Mouse (Mus musculus) embryonic facial prominence, embryonic 11.5 days (tissue): ENCODE measurements around the gene Teddm2. TPM values are rescaled to one million over a fixed set of nuclear protein-coding genes. Genes with fewer than 3 reads are reported as not detected.

ENCODE experiments used
- ATAC-seq: fragments of 200-750 bp; cut with Nextera tagmentation; replicated peaks from 2 replicates; pipeline ENCODE4 v1.8.0; 2017; ENCODE audit warnings: low read depth; ENCODE audit not compliant: insufficient number of reproducible peaks, low FRiP score, low TSS enrichment
- DNase-seq: peaks from one replicate; pipeline ENCODE4 v3.0.0-alpha.2; 2015; ENCODE audit warnings: low spot score
- H3K27ac ChIP-seq: fragments of 300-500 bp; sonication (generic); replicated peaks from 2 replicates; pipeline ENCODE4 v1.5.1; 2014; ENCODE audit warnings: mild to moderate bottlenecking, low read depth, low read length, control low read depth
- H3K27me3 ChIP-seq: fragments of 300-500 bp; sonication (generic); 2 replicates; pipeline ENCODE4 v1.6.1; 2014; ENCODE audit warnings: mild to moderate bottlenecking, low read length, moderate library complexity, mixed read lengths; ENCODE audit not compliant: control insufficient read depth, insufficient read depth
- H3K36me3 ChIP-seq: fragments of 300-500 bp; sonication (generic); replicated peaks from 2 replicates; pipeline ENCODE4 v1.6.1; 2014; ENCODE audit warnings: low read depth, mild to moderate bottlenecking, low read length, moderate library complexity, mixed read lengths; ENCODE audit not compliant: control insufficient read depth, insufficient read depth
- H3K4me1 ChIP-seq: fragments of 300-500 bp; sonication (generic); 2 replicates; pipeline ENCODE4 v1.6.1; 2014; ENCODE audit warnings: low read length, mixed read lengths; ENCODE audit not compliant: control insufficient read depth, insufficient read depth
- H3K4me2 ChIP-seq: fragments of 300-500 bp; sonication (generic); 2 replicates; pipeline ENCODE4 v1.6.1; 2014; ENCODE audit warnings: low read depth, mild to moderate bottlenecking, control low read depth, low read length, moderate library complexity
- H3K4me3 ChIP-seq: fragments of 300-500 bp; sonication (generic); 2 replicates; pipeline ENCODE4 v1.5.1; 2014; ENCODE audit warnings: low read depth, low read length, control low read depth
- H3K9ac ChIP-seq: fragments of 300-500 bp; sonication (generic); replicated peaks from 2 replicates; pipeline ENCODE4 v1.6.1; 2014; ENCODE audit warnings: mild to moderate bottlenecking, control low read depth, low read length
- H3K9me3 ChIP-seq: fragments of 300-500 bp; sonication (generic); replicated peaks from 2 replicates; pipeline ENCODE4 v1.6.1; 2016; ENCODE audit warnings: mild to moderate bottlenecking, low read length, inconsistent platforms, mixed read lengths; ENCODE audit not compliant: control insufficient read depth
- WGBS: fragments of 180-500 bp; shearing (Covaris S2); extraction: QIAGEN DNeasy Blood & Tissue Kit; methylation state at CpG from one replicate; pipeline ENCODE4 v1.1.7; 2014; 5-methylcytosine and 5-hydroxymethylcytosine counted together
- polyA plus RNA-seq: library from polyadenylated mRNA; unstranded; fragments of >200 nt; fragmentation: Nextera tagmentation; extraction: Ambion mirVana; gene quantifications from 2 replicates; pipeline ENCODE4 v1.2.1, GENCODE M21; 2014

The Teddm2 gene
- polyA plus RNA-seq, 1 experiment from 2014 or later, result 0.45 TPM

DNA sequence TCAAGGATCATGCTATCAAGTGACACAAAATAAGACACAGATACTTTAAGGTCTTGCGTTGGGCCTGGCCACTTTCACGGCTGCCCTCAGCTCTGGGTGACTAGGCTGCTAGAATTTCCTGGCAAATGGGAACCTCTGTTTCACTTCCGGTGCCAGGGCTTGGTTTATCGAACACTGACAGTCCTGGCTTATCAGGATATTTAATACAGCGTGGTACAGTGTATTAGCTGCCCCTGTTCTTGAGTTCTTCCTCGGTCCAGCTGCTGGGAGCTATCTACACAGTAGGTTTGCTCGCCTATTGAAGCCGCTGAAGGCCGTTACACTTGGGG, 9.9 kb upstream of the Teddm2 start:
- H3K9ac ChIP-seq, result no peak overlapping the region
- no peaks in the 10 kb centered on the region for H3K4me1 ChIP-seq
- WGBS, result 91% methylated on average over 9 of the region's 9 CpGs
- H3K27me3 ChIP-seq, result no peaks in the 10 kb centered on the region
- no peak for ATAC-seq
- DNase-seq, result no peak
- no peak overlapping the region for H3K4me3 ChIP-seq
- H3K36me3 ChIP-seq, result peaks cover 3% of the 10 kb centered on the region
- H3K4me2 ChIP-seq, result no peak overlapping the region
- H3K27ac ChIP-seq, result no peak overlapping the region
- H3K9me3 ChIP-seq, result no peaks in the 10 kb centered on the region

DNA sequence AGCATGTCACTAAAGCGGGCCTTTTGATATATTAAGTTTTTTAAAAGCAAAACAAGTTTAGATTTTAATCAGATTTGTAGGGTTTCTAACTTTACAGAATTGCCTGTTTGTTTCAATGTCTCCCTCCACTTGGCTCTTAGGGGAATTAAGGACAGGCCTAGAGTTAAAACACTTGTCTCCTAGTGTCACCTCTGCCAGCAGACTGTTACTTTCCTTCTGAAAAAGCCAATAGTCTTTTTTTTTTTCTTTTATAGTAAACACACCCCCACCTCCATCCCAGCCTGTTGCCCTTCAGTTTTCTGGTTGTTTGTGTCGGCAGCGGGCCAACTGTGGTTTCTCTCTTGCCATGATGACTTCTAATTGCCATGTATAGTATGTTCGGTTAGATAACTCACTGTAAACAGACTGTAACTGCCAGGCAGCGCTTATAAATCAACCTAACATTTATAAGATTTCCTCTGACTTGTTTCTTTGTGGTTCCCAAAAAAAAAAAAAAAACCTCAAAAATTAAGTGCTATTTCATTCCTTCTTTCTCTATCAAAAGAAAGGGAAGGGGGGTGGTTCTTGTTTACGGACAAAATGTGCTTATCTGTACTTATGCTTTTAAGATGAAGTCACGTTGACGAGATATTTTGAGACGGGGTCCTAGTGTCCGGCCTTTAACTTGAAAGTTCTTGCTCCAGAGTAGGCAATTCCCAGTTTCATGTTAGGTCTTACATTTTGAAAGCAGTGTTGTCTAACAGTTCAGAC, 9.4 kb upstream of the Teddm2 start:
- DNase-seq, result no peak
- no peak overlapping the region for H3K4me2 ChIP-seq
- H3K4me3 ChIP-seq, result no peak overlapping the region
- no peaks in the 10 kb centered on the region for H3K9me3 ChIP-seq
- no peak for ATAC-seq
- peaks cover 3% of the 10 kb centered on the region for H3K36me3 ChIP-seq
- no peak overlapping the region for H3K27ac ChIP-seq
- H3K27me3 ChIP-seq, result no peaks in the 10 kb centered on the region
- WGBS, result 91% methylated on average over 10 of the region's 10 CpGs
- no peaks in the 10 kb centered on the region for H3K4me1 ChIP-seq
- H3K9ac ChIP-seq, result no peak overlapping the region

DNA sequence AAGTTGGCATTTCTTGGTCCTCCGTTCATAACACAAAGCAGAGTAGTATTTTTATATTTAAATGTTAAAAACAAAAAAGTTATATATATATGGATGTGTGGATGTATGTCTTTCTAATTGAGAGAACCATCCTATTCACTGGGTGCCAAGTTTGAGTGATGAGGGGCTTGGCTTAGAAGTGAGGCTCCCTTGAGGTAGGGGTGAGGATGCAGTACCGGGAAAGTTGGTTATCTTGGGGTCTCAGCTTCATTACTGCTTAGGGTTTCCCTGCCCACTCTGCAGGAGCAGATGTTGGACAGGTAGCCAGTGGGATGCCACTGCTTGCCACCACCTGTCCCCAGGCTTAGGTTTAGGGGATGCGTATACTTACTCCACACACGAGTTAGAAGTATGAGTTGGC, 8.7 kb upstream of the Teddm2 start:
- Histone ChIP-seq H3K4me2 (no peak overlapping the region), H3K27me3 (no peaks in the 10 kb centered on the region), H3K4me1 (no peaks in the 10 kb centered on the region), H3K27ac (no peak overlapping the region), H3K9ac (no peak overlapping the region), H3K9me3 (no peaks in the 10 kb centered on the region), H3K4me3 (no peak overlapping the region), H3K36me3 (peaks cover 3% of the 10 kb centered on the region)
- WGBS, result 93% methylated on average over 4 of the region's 4 CpGs
- ATAC-seq (no peak), DNase-seq (no peak)

DNA sequence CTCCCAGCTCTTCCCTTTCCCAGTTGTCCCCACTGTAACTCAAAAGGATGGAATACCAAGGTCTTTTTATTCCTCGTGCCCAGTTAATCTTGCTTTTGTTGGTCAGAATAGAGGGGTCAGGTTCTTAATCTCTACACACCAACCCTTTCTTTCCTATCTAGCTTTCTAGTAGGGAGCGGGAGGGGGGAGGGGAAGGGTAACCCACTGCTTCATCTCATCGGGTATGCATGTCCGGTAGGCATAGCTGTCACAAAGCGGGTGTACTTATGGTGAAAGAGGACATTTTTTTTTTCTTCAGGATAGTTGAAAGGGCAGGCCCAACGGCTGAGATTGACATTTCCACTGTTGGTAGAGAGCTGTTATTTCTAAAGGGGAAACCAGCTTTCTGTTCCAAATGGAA, 8.2 kb upstream of the Teddm2 start:
- Histone ChIP-seq H3K4me3 (no peak overlapping the region), H3K36me3 (peaks cover 3% of the 10 kb centered on the region), H3K27me3 (no peaks in the 10 kb centered on the region), H3K4me2 (no peak overlapping the region), H3K4me1 (no peaks in the 10 kb centered on the region), H3K9me3 (no peaks in the 10 kb centered on the region), H3K9ac (no peak overlapping the region), H3K27ac (no peak overlapping the region)
- WGBS, result 82% methylated on average over 6 of the region's 6 CpGs
- DNase-seq (no peak), ATAC-seq (no peak)

DNA sequence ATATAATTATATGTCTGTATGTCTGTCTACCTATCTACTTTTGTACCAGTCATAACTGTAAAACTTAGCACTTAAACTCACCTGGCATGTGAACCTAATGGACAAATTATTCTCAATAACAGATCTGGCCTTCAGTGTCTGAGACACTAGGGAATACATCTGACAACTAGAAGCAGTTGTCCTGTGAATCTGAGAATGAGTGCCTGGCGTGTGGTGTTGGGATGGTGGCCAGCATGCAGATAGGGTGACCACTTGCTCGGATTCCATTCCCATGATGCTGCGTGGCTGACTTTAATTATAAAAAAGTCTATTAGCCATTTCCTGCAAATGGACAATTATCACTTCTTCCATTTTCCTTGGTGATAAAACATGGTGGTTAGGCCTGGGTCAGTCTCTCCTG, 5.9 kb upstream of the Teddm2 start:
- no peak for ATAC-seq
- H3K27me3 ChIP-seq, result no peaks in the 10 kb centered on the region
- H3K27ac ChIP-seq, result no peak overlapping the region
- no peak overlapping the region for H3K9ac ChIP-seq
- WGBS, result 96% methylated on average over 3 of the region's 3 CpGs
- no peaks in the 10 kb centered on the region for H3K9me3 ChIP-seq
- H3K4me2 ChIP-seq, result no peak overlapping the region
- peaks cover 6% of the 10 kb centered on the region for H3K36me3 ChIP-seq
- no peak overlapping the region for H3K4me3 ChIP-seq
- no peaks in the 10 kb centered on the region for H3K4me1 ChIP-seq
- DNase-seq, result no peak

DNA sequence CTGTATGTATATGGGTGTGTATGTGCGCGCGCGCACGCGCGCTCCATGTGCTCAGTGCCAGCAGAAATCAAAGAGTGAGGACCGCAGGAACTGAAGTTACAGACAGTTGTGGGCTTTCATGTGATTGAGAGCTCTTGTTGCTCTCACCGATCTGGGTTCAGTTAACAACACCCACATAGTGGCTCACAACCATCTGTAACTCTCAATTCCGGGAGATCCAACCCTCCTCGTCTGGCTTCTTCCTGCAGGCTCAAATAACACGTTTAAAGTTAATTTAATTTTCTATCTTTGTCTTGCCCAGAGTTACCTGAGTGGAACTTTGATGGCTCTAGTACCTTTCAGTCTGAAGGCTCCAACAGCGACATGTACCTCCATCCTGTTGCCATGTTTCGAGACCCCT, 4.2 kb upstream of the Teddm2 start:
- no peak overlapping the region for H3K27ac ChIP-seq
- no peak overlapping the region for H3K4me2 ChIP-seq
- H3K4me1 ChIP-seq, result no peaks in the 10 kb centered on the region
- H3K4me3 ChIP-seq, result no peak overlapping the region
- WGBS, result 93% methylated on average over 14 of the region's 14 CpGs
- ATAC-seq (no peak), DNase-seq (no peak)
- no peaks in the 10 kb centered on the region for H3K27me3 ChIP-seq
- no peak overlapping the region for H3K9ac ChIP-seq
- H3K9me3 ChIP-seq, result no peaks in the 10 kb centered on the region
- H3K36me3 ChIP-seq, result peaks cover 6% of the 10 kb centered on the region

DNA sequence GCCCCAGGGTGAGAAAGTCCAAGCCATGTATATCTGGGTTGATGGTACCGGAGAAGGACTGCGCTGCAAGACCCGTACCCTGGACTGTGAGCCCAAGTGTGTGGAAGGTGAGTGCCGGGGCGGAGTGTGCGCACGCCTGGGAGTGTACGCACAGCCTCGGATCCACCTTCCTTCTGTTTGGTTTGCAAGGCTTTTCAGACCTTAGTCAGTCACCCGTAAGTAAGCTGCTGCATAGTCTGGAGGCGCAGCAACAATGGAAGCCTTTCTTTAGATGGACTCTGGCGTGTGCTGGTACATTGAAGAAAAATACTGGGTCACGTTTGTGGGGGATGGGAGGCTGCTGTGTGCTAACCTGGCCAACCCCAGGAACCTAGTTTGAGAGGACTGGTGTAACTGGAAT, 3.0 kb upstream of the Teddm2 start:
- DNase-seq, result no peak

DNA sequence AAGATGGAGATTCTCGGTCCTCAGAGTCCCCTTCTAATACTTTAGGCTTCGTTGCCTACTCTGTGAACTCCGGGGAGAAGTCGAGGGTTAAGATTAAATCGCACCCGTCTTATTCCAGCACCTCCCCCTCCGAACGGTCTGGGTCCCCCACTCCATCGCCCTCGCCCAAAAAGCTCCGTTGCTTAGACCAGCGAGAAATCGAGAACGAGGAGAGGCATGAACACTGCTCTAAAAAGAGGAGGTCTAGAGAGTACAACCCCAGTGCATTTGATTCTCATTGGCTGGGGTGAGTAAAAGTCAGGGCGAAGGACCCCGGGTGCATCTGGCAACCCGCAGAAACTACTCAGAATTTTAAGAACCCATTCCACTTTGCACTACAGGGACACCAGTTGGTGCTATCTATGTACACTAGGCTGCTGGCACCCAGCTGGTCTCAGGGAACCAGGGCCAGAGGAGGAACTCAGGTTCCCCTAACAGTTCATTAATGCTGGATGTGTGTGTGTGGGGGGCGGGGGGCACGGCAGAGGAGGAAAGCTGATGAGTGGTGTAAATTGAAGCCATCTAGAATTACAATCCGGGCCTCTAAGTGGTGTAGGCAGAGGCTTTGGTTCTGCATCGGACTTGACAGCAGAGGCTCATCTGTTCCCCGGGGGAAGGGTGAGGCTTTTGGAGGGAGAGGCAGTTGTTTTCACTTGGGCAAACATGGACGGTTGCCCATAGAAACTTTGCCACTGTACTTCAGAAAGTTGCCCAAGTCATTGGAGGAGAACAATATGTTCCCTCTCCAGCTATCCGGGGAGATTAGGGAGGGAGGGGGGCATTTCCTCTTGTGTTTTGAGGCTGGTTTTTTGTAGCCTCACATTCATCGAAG, 1.1 kb upstream of the Teddm2 start:
- H3K27me3 ChIP-seq, result no peaks in the 10 kb centered on the region
- 1% methylated on average over 25 of the region's 25 CpGs for WGBS
- H3K36me3 ChIP-seq, result peaks cover 3% of the 10 kb centered on the region; the same call in 1 of the 2 replicates
- DNase-seq (peak; percentile 54), ATAC-seq (no peak)
- H3K27ac ChIP-seq, result peak overlapping the region; percentile 78
- no peaks in the 10 kb centered on the region for H3K9me3 ChIP-seq
- H3K4me1 ChIP-seq, result no peaks in the 10 kb centered on the region
- H3K4me2 ChIP-seq, result peak overlapping the region; percentile 65
- peak overlapping the region; percentile 81 for H3K9ac ChIP-seq
- H3K4me3 ChIP-seq, result peak overlapping the region; percentile 57

More for the DNA sequence above, 3.0 kb upstream of the Teddm2 start:
- Histone ChIP-seq H3K27me3 (no peaks in the 10 kb centered on the region), H3K27ac (no peak overlapping the region), H3K9me3 (no peaks in the 10 kb centered on the region), H3K9ac (no peak overlapping the region), H3K36me3 (peaks cover 6% of the 10 kb centered on the region), H3K4me2 (no peak overlapping the region), H3K4me1 (no peaks in the 10 kb centered on the region), H3K4me3 (no peak overlapping the region)
- ATAC-seq, result no peak
- 74% methylated on average over 13 of the region's 13 CpGs for WGBS
